Mouse (Mus musculus) stomach, postnatal 0 days (tissue): ENCODE measurements at regions not wholly inside any gene's neighbourhood (a gene's known extent, or its start where the extent isn't known, plus 50 kb on each side); places are given as distances from the start of the nearest gene placed in this dataset.

ENCODE experiments used
- CTCF ChIP-seq: IDR thresholded peaks from 2 replicates; pipeline ENCODE4 v1.5.1; 2016; ENCODE audit warnings: antibody characterized with exemption, low read depth, mild to moderate bottlenecking, moderate library complexity
- EP300 ChIP-seq: optimal IDR thresholded peaks from 2 replicates; pipeline ENCODE3; 2016; ENCODE audit warnings: antibody characterized with exemption

- TF ChIP-seq CTCF (no peak), EP300 (no peak)
These were observed 1274.2 kb downstream of the Gm37988 start for GRCm38 (mm10) chr1:6081876-6082275.
